Mouse (Mus musculus) stomach, postnatal 0 days (tissue): ENCODE data around the gene Klhl8. TPM values are rescaled to one million over a fixed set of nuclear protein-coding genes. Genes with fewer than 3 reads are reported as not detected.

Source experiments
- ATAC-seq: fragments of 200-750 bp; cut with Nextera tagmentation; 2 replicates; pipeline ENCODE4 v1.8.0; 2017; ENCODE audit not compliant: low FRiP score, low TSS enrichment
- DNase-seq: peaks from one replicate; pipeline ENCODE4 v3.0.0-alpha.2; 2016; ENCODE audit warnings: low spot score
- H3K27ac ChIP-seq: fragments of 300-500 bp; sonication (generic); replicated peaks from 2 replicates; pipeline ENCODE4 v1.5.1; 2014; ENCODE audit warnings: mild to moderate bottlenecking, control low read depth
- H3K27me3 ChIP-seq: fragments of 300-500 bp; sonication (generic); 2 replicates; pipeline ENCODE4 v1.6.1; 2014; ENCODE audit warnings: low read length; ENCODE audit not compliant: control insufficient read depth, insufficient read depth
- H3K36me3 ChIP-seq: fragments of 300-500 bp; sonication (generic); 2 replicates; pipeline ENCODE4 v1.6.1; 2014; ENCODE audit warnings: low read length, mixed read lengths; ENCODE audit not compliant: control insufficient read depth, insufficient read depth
- H3K4me1 ChIP-seq: fragments of 300-500 bp; sonication (generic); replicated peaks from 2 replicates; pipeline ENCODE4 v1.6.1; 2014; ENCODE audit warnings: antibody characterized with exemption; ENCODE audit not compliant: control insufficient read depth, insufficient read depth
- H3K4me2 ChIP-seq: fragments of 300-500 bp; sonication (generic); replicated peaks from 2 replicates; pipeline ENCODE4 v1.6.1; 2014; ENCODE audit warnings: low read depth, mild to moderate bottlenecking, control low read depth, moderate library complexity
- H3K4me3 ChIP-seq: fragments of 300-500 bp; sonication (generic); 2 replicates; pipeline ENCODE4 v1.5.1; 2014; ENCODE audit warnings: low read depth, low read length, control low read depth
- H3K9ac ChIP-seq: fragments of 300-500 bp; sonication (generic); 2 replicates; pipeline ENCODE4 v1.6.1; 2014; ENCODE audit warnings: mild to moderate bottlenecking, low read length, control low read depth, mixed read lengths
- H3K9me3 ChIP-seq: fragments of 300-500 bp; sonication (generic); 2 replicates; pipeline ENCODE4 v1.6.1; 2016; ENCODE audit warnings: low read length; ENCODE audit not compliant: control insufficient read depth
- CTCF ChIP-seq: IDR thresholded peaks from 2 replicates; pipeline ENCODE4 v1.5.1; 2016; ENCODE audit warnings: antibody characterized with exemption, low read depth, mild to moderate bottlenecking, moderate library complexity
- EP300 ChIP-seq: optimal IDR thresholded peaks from 2 replicates; pipeline ENCODE3; 2016; ENCODE audit warnings: antibody characterized with exemption
- WGBS: fragments of 180-500 bp; shearing (Covaris S2); extraction: QIAGEN DNeasy Blood & Tissue Kit; methylation state at CpG from one replicate; pipeline ENCODE4 v1.1.7; 2014; 5-methylcytosine and 5-hydroxymethylcytosine counted together
- polyA plus RNA-seq: library from polyadenylated mRNA; unstranded; fragments of >200 nt; fragmentation: Nextera tagmentation; extraction: Ambion mirVana; gene quantifications from 2 replicates; pipeline ENCODE4 v1.2.1, GENCODE M21; 2015

Klhl8 gene
- polyA plus RNA-seq, 1 experiment from 2014 or later, result 7.7 TPM

DNA sequence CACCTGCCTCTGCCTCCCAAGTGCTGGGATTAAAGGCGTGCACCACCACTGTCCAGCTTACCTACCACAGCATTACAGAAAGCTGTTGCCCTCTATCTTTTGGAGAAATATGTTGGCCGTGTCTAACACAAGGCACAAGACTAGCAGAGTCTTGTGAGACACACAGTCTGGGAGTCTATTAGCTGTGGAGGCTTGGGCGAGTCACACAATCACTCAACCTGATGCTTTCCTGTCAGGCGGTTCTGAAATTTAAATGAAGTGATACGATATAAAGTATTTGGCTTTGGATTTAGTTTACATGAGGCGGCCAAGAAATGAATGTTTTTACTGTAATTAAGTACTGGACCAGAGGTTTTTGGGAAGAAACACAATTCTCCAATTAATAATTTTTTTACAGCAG is 4.9 kb downstream of the Klhl8 start:
- H3K4me2 ChIP-seq, result no peak overlapping the region
- ATAC-seq, result no peak
- no peak for DNase-seq

GRCm38 (mm10) chr5:103898310-103898709 is 12.7 kb downstream of the Klhl8 start:
- no peaks in the 10 kb centered on the region for H3K9me3 ChIP-seq
- no peaks in the 10 kb centered on the region for H3K27me3 ChIP-seq
- no peak overlapping the region for H3K4me3 ChIP-seq
- WGBS, result 23% methylated on average over 1 of the region's 1 CpGs
- ATAC-seq, result no peak
- TF ChIP-seq CTCF (no peak), EP300 (no peak)
- DNase-seq, result no peak
- H3K4me1 ChIP-seq, result no peaks in the 10 kb centered on the region
- no peak overlapping the region for H3K4me2 ChIP-seq
- no peak overlapping the region for H3K9ac ChIP-seq
- no peak overlapping the region for H3K27ac ChIP-seq
- H3K36me3 ChIP-seq, result no peaks in the 10 kb centered on the region

More for the DNA sequence above, 4.9 kb downstream of the Klhl8 start:
- Histone ChIP-seq H3K36me3 (no peaks in the 10 kb centered on the region), H3K4me3 (no peak overlapping the region), H3K4me1 (no peaks in the 10 kb centered on the region), H3K9me3 (no peaks in the 10 kb centered on the region), H3K27ac (no peak overlapping the region), H3K27me3 (no peaks in the 10 kb centered on the region), H3K9ac (no peak overlapping the region)
- no peak for TF ChIP-seq CTCF
- TF ChIP-seq EP300, result no peak
- 70% methylated on average over 6 of the region's 6 CpGs for WGBS

DNA sequence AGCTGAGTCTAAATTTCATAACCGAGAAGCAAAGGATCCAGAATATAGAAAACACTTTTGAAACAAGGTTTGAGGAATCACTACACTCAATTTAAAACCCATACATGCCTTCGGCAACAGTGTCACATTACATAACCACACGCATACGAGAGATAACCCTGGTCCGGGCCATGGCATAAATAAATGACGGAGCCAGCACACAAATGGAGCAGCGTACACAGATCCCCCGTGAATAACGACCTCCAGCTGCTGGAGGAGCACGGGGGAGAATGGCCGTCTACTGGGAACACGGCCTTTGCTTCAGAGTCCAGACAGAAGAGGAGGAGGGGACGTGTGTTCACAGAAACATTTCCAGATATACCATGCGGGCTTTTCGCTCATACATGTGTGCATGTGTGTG is 21.3 kb downstream of the Klhl8 start:
- no peaks in the 10 kb centered on the region; the same call in 1 of the 2 replicates for H3K36me3 ChIP-seq
- WGBS, result 47% methylated on average over 15 of the region's 15 CpGs
- no peak overlapping the region for H3K4me3 ChIP-seq
- no peaks in the 10 kb centered on the region for H3K9me3 ChIP-seq
- no peaks in the 10 kb centered on the region for H3K27me3 ChIP-seq
- ATAC-seq (no peak), DNase-seq (no peak)
- H3K4me2 ChIP-seq, result no peak overlapping the region
- H3K9ac ChIP-seq, result no peak overlapping the region
- H3K27ac ChIP-seq, result no peak overlapping the region
- TF ChIP-seq CTCF, result no peak
- TF ChIP-seq EP300, result no peak
- no peaks in the 10 kb centered on the region for H3K4me1 ChIP-seq

- no peak overlapping the region for H3K27ac ChIP-seq
Observed at GRCm38 (mm10) chr5:103863759-103864158, 47.3 kb downstream of the Klhl8 start.

GRCm38 (mm10) chr5:103860622-103861021 is 50.4 kb downstream of the Klhl8 start:
- 92% methylated on average over 11 of the region's 11 CpGs for WGBS
- H3K27me3 ChIP-seq, result no peaks in the 10 kb centered on the region
- no peak for TF ChIP-seq EP300
- TF ChIP-seq CTCF, result no peak
- H3K4me2 ChIP-seq, result no peak overlapping the region
- H3K4me3 ChIP-seq, result no peak overlapping the region
- DNase-seq (no peak), ATAC-seq (no peak)
- no peaks in the 10 kb centered on the region for H3K4me1 ChIP-seq
- no peaks in the 10 kb centered on the region for H3K9me3 ChIP-seq
- no peak overlapping the region for H3K27ac ChIP-seq
- H3K36me3 ChIP-seq, result peaks cover 6% of the 10 kb centered on the region; the same call in 1 of the 2 replicates
- no peak overlapping the region for H3K9ac ChIP-seq

More at GRCm38 (mm10) chr5:103863759-103864158, 47.3 kb downstream of the Klhl8 start:
- no peak overlapping the region for H3K9ac ChIP-seq
- H3K9me3 ChIP-seq, result no peaks in the 10 kb centered on the region
- no peak overlapping the region for H3K4me3 ChIP-seq
- no peak for DNase-seq
- ATAC-seq, result no peak
- H3K4me2 ChIP-seq, result no peak overlapping the region
- H3K4me1 ChIP-seq, result no peaks in the 10 kb centered on the region
- H3K27me3 ChIP-seq, result no peaks in the 10 kb centered on the region
- 90% methylated on average over 4 of the region's 4 CpGs for WGBS
- peaks cover 9% of the 10 kb centered on the region for H3K36me3 ChIP-seq
- TF ChIP-seq EP300 (no peak), CTCF (no peak)

DNA sequence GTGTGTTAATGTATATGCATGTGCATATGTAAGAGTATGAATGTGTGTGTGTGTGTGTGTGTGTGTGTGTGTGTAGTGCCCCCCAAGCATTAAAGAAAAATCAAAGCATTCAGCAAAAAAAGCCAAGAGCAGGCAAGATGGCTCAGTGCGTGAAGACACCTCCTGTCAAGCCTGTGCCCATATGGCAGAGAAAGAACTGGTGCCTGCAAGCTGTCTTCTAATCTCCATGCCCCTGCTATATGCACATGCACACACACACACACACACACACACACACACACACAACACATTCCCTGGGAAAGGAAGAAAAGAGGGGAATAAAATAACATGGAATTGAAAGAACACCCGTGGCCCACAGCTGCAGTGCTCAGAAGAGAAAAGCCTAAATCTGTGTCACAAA is 53.9 kb downstream of the Klhl8 start:
- ATAC-seq, result no peak
- TF ChIP-seq EP300 (no peak), CTCF (no peak)
- Histone ChIP-seq H3K4me3 (no peak overlapping the region), H3K27ac (no peak overlapping the region), H3K36me3 (0 out of 2 replicates have a peak, but pooled peaks cover 2% of the 10 kb centered on the region), H3K4me1 (no peaks in the 10 kb centered on the region), H3K27me3 (no peaks in the 10 kb centered on the region), H3K9ac (no peak overlapping the region), H3K4me2 (no peak overlapping the region), H3K9me3 (no peaks in the 10 kb centered on the region)
- no peak for DNase-seq
- 94% methylated on average over 2 of the region's 2 CpGs for whole genome bisulfite sequencing
